16 mouse cellular contexts compared by ENCODE assay signal in genomic region chr2:34790282-34790681, GRCm38 (mm10). TPM values are rescaled to one million over a fixed set of nuclear protein-coding genes. Genes with fewer than 3 reads are reported as not detected.
DNase-seq lines count a peak whose midpoint lies in the region; ATAC-seq and TF ChIP-seq lines count a peak whose summit lies in the region.
"Had no signal": no experiment of that assay in that cellular context is flagged by ENCODE, and none has a peak within 500 bp of the region (broad histone marks: within the 10 kb centered on the region; RNA-seq: fewer than 3 reads in every experiment).

No protein-coding gene starts in this region.

- H3K9me3 ChIP-seq in heart, postnatal 0 days (replicated peaks; ENCODE audit: control insufficient read depth, low read length), result no peaks in the 10 kb centered on the region
- H3K9me3 ChIP-seq in intestine, embryonic 16.5 days (ENCODE audit: control insufficient read depth, low read length), result no peaks in the 10 kb centered on the region
- H3K9me3 ChIP-seq: heart, embryonic 15.5 days had no signal

- TF ChIP-seq CTCF in heart, postnatal 0 days (IDR thresholded peaks at IDR 0.05; ENCODE audit: low read depth), result no peak

- no peak overlapping the region for H3K4me2 ChIP-seq in heart, postnatal 0 days (ENCODE audit: low read depth, low read length)
- no peak overlapping the region for H3K4me2 ChIP-seq in intestine, embryonic 16.5 days (ENCODE audit: low read depth, low read length)
- H3K4me2 ChIP-seq: heart, embryonic 15.5 days had no signal

- ATAC-seq in heart, postnatal 0 days (ENCODE audit: insufficient read depth, low read depth), result no peak
- peak; percentile 82 for ATAC-seq in monocyte, adult 5-6 weeks (replicated peaks; ENCODE audit: insufficient number of reproducible peaks, low FRiP score, low TSS enrichment, poor library complexity, severe bottlenecking)
- no peak for ATAC-seq in intestine, embryonic 16.5 days

- WGBS in heart, postnatal 0 days, result 90% methylated on average over 8 of the region's 8 CpGs
- 92% methylated on average over 8 of the region's 8 CpGs for WGBS in intestine, embryonic 16.5 days

- peaks cover 6% of the 10 kb centered on the region; the same call in 1 of the 2 replicates for H3K4me1 ChIP-seq in heart, postnatal 0 days (ENCODE audit: control insufficient read depth, insufficient read depth)
- H3K4me1 ChIP-seq in intestine, embryonic 16.5 days (ENCODE audit: control insufficient read depth, insufficient read depth, low read length), result no peaks in the 10 kb centered on the region

- DNase-seq in heart, postnatal 0 days (ENCODE audit: low spot score), result no peak
- no peak for DNase-seq in heart, adult 11 months
- peak; percentile 92 for DNase-seq in induced T-regulatory cell, adult 2 months (ENCODE audit: low read depth)
- peak; percentile 61 to 62 for DNase-seq in thymus, postnatal 10 days (ENCODE audit: low spot score in 2 of 2)
- DNase-seq in cerebellum, adult 11 months, result no peak
- no peak for DNase-seq in cerebellum, adult 11-12 months
- DNase-seq: adrenal gland, postnatal 25 days; cerebellum, adult 9-11 months; gastrocnemius, postnatal 14 days; kidney, postnatal 36 days had no signal

- no peak overlapping the region for H3K4me3 ChIP-seq in heart, postnatal 0 days (ENCODE audit: low read depth, low read length)
- no peak overlapping the region for H3K4me3 ChIP-seq in intestine, embryonic 16.5 days (ENCODE audit: low read length)
- H3K4me3 ChIP-seq: heart, embryonic 15.5 days had no signal

- no peak for TF ChIP-seq EP300 in heart, postnatal 0 days (IDR thresholded peaks at IDR 0.05; ENCODE audit: low read depth)

- H3K36me3 ChIP-seq in heart, postnatal 0 days (replicated peaks; ENCODE audit: control insufficient read depth, insufficient read depth, low read length), result peaks cover 43% of the 10 kb centered on the region
- H3K36me3 ChIP-seq in intestine, embryonic 16.5 days (ENCODE audit: control insufficient read depth, insufficient read depth, low read length), result peaks cover 6% of the 10 kb centered on the region

- no peaks in the 10 kb centered on the region for H3K27me3 ChIP-seq in heart, postnatal 0 days (ENCODE audit: control insufficient read depth, insufficient read depth, low read length)
- H3K27me3 ChIP-seq in intestine, embryonic 16.5 days (replicated peaks; ENCODE audit: control insufficient read depth, insufficient read depth, low read length), result no peaks in the 10 kb centered on the region
- H3K27me3 ChIP-seq: heart, embryonic 15.5 days had no signal

- no peak overlapping the region for H3K27ac ChIP-seq in heart, postnatal 0 days (ENCODE audit: low read depth)
- no peak overlapping the region for H3K27ac ChIP-seq in intestine, embryonic 16.5 days (ENCODE audit: low read length)
- H3K27ac ChIP-seq: heart, embryonic 15.5 days had no signal

- H3K9ac ChIP-seq in heart, postnatal 0 days (replicated peaks; ENCODE audit: low read depth, low read length), result 0 out of 2 replicates have a peak overlapping the region, but pooled peaks have one; percentile 6
- H3K9ac ChIP-seq in intestine, embryonic 16.5 days (ENCODE audit: low read depth, low read length), result no peak overlapping the region
- H3K9ac ChIP-seq: heart, embryonic 15.5 days had no signal

RNA-seq across cellular contexts. Expression of gene Rabepk, which starts 9.4 kb away (rescaled TPM):
- 18.6 and 31.0 TPM in 2 replicates for total RNA-seq in heart, postnatal 0 days (2014; rRNA removed; ENCODE audit: low replicate concordance)
- 20.1 and 22.1 TPM in 2 replicates for polyA plus RNA-seq in heart, postnatal 0 days (2015; fragmentation: Nextera tagmentation; extraction: Ambion mirVana)
- total RNA-seq in monocyte, adult 5-6 weeks (2017), result 11.9 to 17.3 TPM (median 17.2 TPM) in 3 replicates
- polyA plus RNA-seq in intestine, embryonic 16.5 days (2015; fragmentation: Nextera tagmentation; extraction: Ambion mirVana), result 40.9 and 47.0 TPM in 2 replicates

RNA-seq across cellular contexts. Expression of gene Hspa5, which starts 18.5 kb away (rescaled TPM):
- 160 and 175 TPM in 2 replicates for total RNA-seq in heart, postnatal 0 days (2014; rRNA removed; ENCODE audit: low replicate concordance)
- 348 and 437 TPM in 2 replicates for polyA plus RNA-seq in heart, postnatal 0 days (2015; fragmentation: Nextera tagmentation; extraction: Ambion mirVana)
- 1,019 to 1,135 TPM (median 1,112 TPM) in 3 replicates for total RNA-seq in monocyte, adult 5-6 weeks (2017)
- 991 and 1,092 TPM in 2 replicates for polyA plus RNA-seq in intestine, embryonic 16.5 days (2015; fragmentation: Nextera tagmentation; extraction: Ambion mirVana)

RNA-seq across cellular contexts. Expression of gene Gapvd1, which starts 35.2 kb away (rescaled TPM):
- 29.7 and 36.1 TPM in 2 replicates for total RNA-seq in heart, postnatal 0 days (2014; rRNA removed; ENCODE audit: low replicate concordance)
- polyA plus RNA-seq in heart, postnatal 0 days (2015; fragmentation: Nextera tagmentation; extraction: Ambion mirVana), result 34.1 and 43.4 TPM in 2 replicates
- 98.2 to 140 TPM (median 107 TPM) in 3 replicates for total RNA-seq in monocyte, adult 5-6 weeks (2017)
- 56.6 and 61.3 TPM in 2 replicates for polyA plus RNA-seq in intestine, embryonic 16.5 days (2015; fragmentation: Nextera tagmentation; extraction: Ambion mirVana)

RNA-seq across cellular contexts. Expression of gene Fbxw2, which starts 35.8 kb away (rescaled TPM):
- total RNA-seq in heart, postnatal 0 days (2014; rRNA removed; ENCODE audit: low replicate concordance), result 73.8 and 75.8 TPM in 2 replicates
- 51.9 and 52.3 TPM in 2 replicates for polyA plus RNA-seq in heart, postnatal 0 days (2015; fragmentation: Nextera tagmentation; extraction: Ambion mirVana)
- total RNA-seq in monocyte, adult 5-6 weeks (2017), result 116 to 145 TPM (median 118 TPM) in 3 replicates
- 60.0 and 61.2 TPM in 2 replicates for polyA plus RNA-seq in intestine, embryonic 16.5 days (2015; fragmentation: Nextera tagmentation; extraction: Ambion mirVana)

RNA-seq across cellular contexts. Expression of gene Gm34653, which starts 42.5 kb away (rescaled TPM):
- total RNA-seq in heart, postnatal 0 days (2014; rRNA removed; ENCODE audit: low replicate concordance), result not detected in 2 replicates
- not detected in 2 replicates for polyA plus RNA-seq in heart, postnatal 0 days (2015; fragmentation: Nextera tagmentation; extraction: Ambion mirVana)
- total RNA-seq in monocyte, adult 5-6 weeks (2017), result not detected in 3 replicates
- not detected in 2 replicates for polyA plus RNA-seq in intestine, embryonic 16.5 days (2015; fragmentation: Nextera tagmentation; extraction: Ambion mirVana)
- total RNA-seq: adrenal gland, postnatal 25 days; left cerebral cortex, adult 8-10 months had no signal
- polyA plus RNA-seq: heart, embryonic 15.5 days; intestine, embryonic 14.5 days; lung, embryonic 16.5 days had no signal

Comparison
In these comparisons a context has a peak if more than half of its experiments do, and no peak if none do; other contexts are left out.
1. DNase-seq: peak in induced T-regulatory cell, adult 2 months (single experiment) and thymus, postnatal 10 days (2 of 2); none in heart, postnatal 0 days (single experiment), heart, adult 11 months (single experiment), cerebellum, adult 11 months (single experiment) and cerebellum, adult 11-12 months (single experiment).